In the genomic region with DNA sequence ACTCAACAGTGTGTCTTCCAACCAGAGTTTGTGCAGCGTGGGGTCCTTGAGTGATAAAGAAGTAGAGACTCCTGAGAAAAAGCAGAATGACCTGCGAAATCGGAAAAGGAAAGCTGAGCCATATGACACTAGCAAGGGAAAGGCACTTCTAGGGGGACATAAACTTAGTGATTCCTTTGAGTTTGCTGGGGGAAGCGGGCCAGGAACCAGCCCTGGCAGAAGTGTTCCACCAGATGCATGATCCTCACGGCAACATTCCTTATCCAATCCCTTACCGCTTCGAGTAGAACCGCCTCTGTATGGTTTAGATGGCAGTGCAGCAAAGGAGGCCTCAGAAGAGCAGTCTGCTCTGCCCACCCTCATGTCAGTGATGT, we compare ENCODE assay signal across 8 mouse cellular contexts. TPM values are rescaled to one million over a fixed set of nuclear protein-coding genes. Genes with fewer than 3 reads are reported as not detected.
DNase-seq lines count a peak whose midpoint lies in the region; ATAC-seq and TF ChIP-seq lines count a peak whose summit lies in the region.
"Not testable (repeated sequence)": the region's sequence is repeated elsewhere in the genome, so short reads cannot be mapped to it uniquely, and the experiment has no call there.

No protein-coding gene starts in this region.

- TF ChIP-seq CTCF in ES-Bruce4 (IDR thresholded peaks at IDR 0.05; ENCODE audit: low read depth, low read length); heart, adult 2 months (IDR thresholded peaks at IDR 0.05); kidney, postnatal 0 days (IDR thresholded peaks at IDR 0.05; ENCODE audit: low read depth); liver, embryonic 14.5 days (IDR thresholded peaks at IDR 0.05; ENCODE audit: low read depth); small intestine, adult 2 months (IDR thresholded peaks at IDR 0.05; ENCODE audit: extremely low read depth, insufficient read length, insufficient replicate concordance, low read depth, low read length): not testable (repeated sequence)

- not testable (repeated sequence) for TF ChIP-seq EP300 in ES-Bruce4 (IDR thresholded peaks at IDR 0.05; ENCODE audit: insufficient read depth, low read depth, low read length); heart, adult 2 months (IDR thresholded peaks at IDR 0.05; ENCODE audit: insufficient read depth, low read depth, low read length); liver, embryonic 14.5 days (IDR thresholded peaks at IDR 0.05; ENCODE audit: low read depth)

- not testable (repeated sequence) for ATAC-seq in embryonic facial prominence, embryonic 14.5 days (ENCODE audit: low read depth); hindbrain, embryonic 13.5 days (ENCODE audit: low FRiP score); kidney, postnatal 0 days (replicated peaks; ENCODE audit: low FRiP score, low read depth); liver, embryonic 14.5 days (ENCODE audit: insufficient read depth); midbrain, embryonic 12.5 days (ENCODE audit: low FRiP score, low read depth)

- H3K4me2 ChIP-seq in embryonic facial prominence, embryonic 14.5 days (ENCODE audit: low read depth, low read length), result peak overlapping the region; percentile 82
- H3K4me2 ChIP-seq in hindbrain, embryonic 13.5 days, result peak overlapping the region; percentile 86
- H3K4me2 ChIP-seq in kidney, postnatal 0 days (ENCODE audit: low read length), result peak overlapping the region; percentile 83
- H3K4me2 ChIP-seq in liver, embryonic 14.5 days (ENCODE audit: low read depth), result peak overlapping the region; percentile 77
- H3K4me2 ChIP-seq in midbrain, embryonic 12.5 days (replicated peaks), result peak overlapping the region; percentile 64

- TF ChIP-seq POLR2A in ES-Bruce4 (IDR thresholded peaks at IDR 0.05; ENCODE audit: insufficient read depth, low read length); heart, adult 2 months (IDR thresholded peaks at IDR 0.05; ENCODE audit: insufficient read depth, low read depth, low read length); small intestine, adult 2 months (IDR thresholded peaks at IDR 0.05; ENCODE audit: low read depth, low read length): not testable (repeated sequence)

- intact Hi-C loops in heart, adult 2 months (cut with DNase I), result not testable (repeated sequence)

- H3K27me3 ChIP-seq in ES-Bruce4 (ENCODE audit: control insufficient read depth, insufficient read depth, low read length, poor library complexity, severe bottlenecking); embryonic facial prominence, embryonic 14.5 days (replicated peaks; ENCODE audit: control insufficient read depth, insufficient read depth, low read length); heart, adult 2 months (ENCODE audit: control insufficient read depth, insufficient read depth, low read length); hindbrain, embryonic 13.5 days; kidney, postnatal 0 days (ENCODE audit: insufficient read depth, low read length); liver, embryonic 14.5 days (ENCODE audit: control insufficient read depth, insufficient read depth, low read length); midbrain, embryonic 12.5 days; small intestine, adult 2 months (ENCODE audit: control insufficient read depth, insufficient read depth, low read length): not testable (repeated sequence)

- not testable (repeated sequence) for H3K36me3 ChIP-seq in ES-Bruce4 (ENCODE audit: control insufficient read depth, insufficient read depth, low read length, poor library complexity, severe bottlenecking); embryonic facial prominence, embryonic 14.5 days (ENCODE audit: control insufficient read depth, insufficient read depth, low read length); heart, adult 2 months (ENCODE audit: control insufficient read depth, insufficient read depth, low read length); hindbrain, embryonic 13.5 days; kidney, postnatal 0 days (ENCODE audit: insufficient read depth, low read length); liver, embryonic 14.5 days (replicated peaks; ENCODE audit: control insufficient read depth, insufficient read depth, low read depth); midbrain, embryonic 12.5 days; small intestine, adult 2 months (ENCODE audit: control insufficient read depth, insufficient read depth, low read length)

- H3K79me2 ChIP-seq in heart, adult 2 months (replicated peaks; ENCODE audit: control insufficient read depth, insufficient read depth, low read length), result not testable (repeated sequence)

- H3K4me1 ChIP-seq in ES-Bruce4 (ENCODE audit: control insufficient read depth, insufficient read depth, low read length); embryonic facial prominence, embryonic 14.5 days (ENCODE audit: control insufficient read depth, insufficient read depth, low read length); heart, adult 2 months (ENCODE audit: control insufficient read depth, insufficient read depth, low read length); hindbrain, embryonic 13.5 days (replicated peaks); kidney, postnatal 0 days (replicated peaks; ENCODE audit: insufficient read depth, low read length); liver, embryonic 14.5 days (replicated peaks; ENCODE audit: control insufficient read depth in 2 of 2, insufficient read depth in 2 of 2, low read length in 1 of 2); midbrain, embryonic 12.5 days; small intestine, adult 2 months (ENCODE audit: control insufficient read depth, insufficient read depth, insufficient read length, low read length): not testable (repeated sequence)

- DNase-seq in embryonic facial prominence, embryonic 14.5 days (ENCODE audit: low spot score); liver, embryonic 14.5 days (ENCODE audit: low read depth in 3 of 3, low spot score in 3 of 3): not testable (repeated sequence)
- peak in 1 of 2 experiments; percentile 41 for DNase-seq in heart, adult 2 months
- DNase-seq in kidney, postnatal 0 days (ENCODE audit: low spot score), result peak; percentile 38

- H3K4me3 ChIP-seq in ES-Bruce4 (ENCODE audit: low read depth, low read length), result peak overlapping the region; percentile 85
- peak overlapping the region; percentile 52 for H3K4me3 ChIP-seq in embryonic facial prominence, embryonic 14.5 days (ENCODE audit: low read depth, low read length)
- peak overlapping the region; percentile 44 for H3K4me3 ChIP-seq in heart, adult 2 months
- peak overlapping the region; percentile 49 for H3K4me3 ChIP-seq in hindbrain, embryonic 13.5 days
- peak overlapping the region; percentile 52 for H3K4me3 ChIP-seq in kidney, postnatal 0 days (replicated peaks; ENCODE audit: low read depth, low read length)
- peak overlapping the region; percentile 52 to 68 for H3K4me3 ChIP-seq in liver, embryonic 14.5 days (ENCODE audit: insufficient read depth in 1 of 2, low read depth in 2 of 2, low read length in 2 of 2)
- peak overlapping the region; percentile 47 for H3K4me3 ChIP-seq in midbrain, embryonic 12.5 days
- H3K4me3 ChIP-seq in small intestine, adult 2 months (ENCODE audit: low read depth, low read length), result peak overlapping the region; percentile 60

- WGBS in embryonic facial prominence, embryonic 14.5 days, result 35% methylated on average over 8 of the region's 8 CpGs
- WGBS in heart, adult 2 months, result 26% methylated on average over 8 of the region's 8 CpGs
- WGBS in hindbrain, embryonic 13.5 days, result 50% methylated on average over 8 of the region's 8 CpGs
- whole genome bisulfite sequencing in kidney, postnatal 0 days, result 39% methylated on average over 8 of the region's 8 CpGs
- 38% methylated on average over 8 of the region's 8 CpGs for WGBS in liver, embryonic 14.5 days (ENCODE audit: insufficient replicate concordance)
- WGBS in midbrain, embryonic 12.5 days, result 39% methylated on average over 8 of the region's 8 CpGs
- 52% methylated on average over 8 of the region's 8 CpGs for WGBS in small intestine, adult 2 months

- H3K9ac ChIP-seq in ES-Bruce4 (ENCODE audit: low read depth, poor library complexity, severe bottlenecking), result peak overlapping the region; percentile 96
- H3K9ac ChIP-seq in embryonic facial prominence, embryonic 14.5 days (ENCODE audit: low read depth, low read length), result peak overlapping the region; percentile 86
- H3K9ac ChIP-seq in heart, adult 2 months (ENCODE audit: low read depth, low read length), result peak overlapping the region; percentile 99
- H3K9ac ChIP-seq in hindbrain, embryonic 13.5 days, result peak overlapping the region; percentile 85
- peak overlapping the region; percentile 89 for H3K9ac ChIP-seq in kidney, postnatal 0 days (ENCODE audit: low read depth, low read length)
- peak overlapping the region; percentile 81 for H3K9ac ChIP-seq in liver, embryonic 14.5 days (replicated peaks)
- H3K9ac ChIP-seq in midbrain, embryonic 12.5 days (replicated peaks), result peak overlapping the region; percentile 67

- not testable (repeated sequence) for H3K9me3 ChIP-seq in ES-Bruce4 (replicated peaks; ENCODE audit: control insufficient read depth, insufficient read depth, low read length, poor library complexity, severe bottlenecking); embryonic facial prominence, embryonic 14.5 days (ENCODE audit: control insufficient read depth, low read length); hindbrain, embryonic 13.5 days; kidney, postnatal 0 days (replicated peaks; ENCODE audit: low read length); liver, embryonic 14.5 days (ENCODE audit: control insufficient read depth, low read length); midbrain, embryonic 12.5 days

- H3K27ac ChIP-seq in ES-Bruce4 (ENCODE audit: insufficient read depth, low read length), result peak overlapping the region; percentile 32; the same call in 1 of the 2 replicates
- 0 out of 2 replicates have a peak overlapping the region, but pooled peaks have one; percentile 71 for H3K27ac ChIP-seq in embryonic facial prominence, embryonic 14.5 days (replicated peaks; ENCODE audit: low read depth, low read length)
- peak overlapping the region; percentile 77 for H3K27ac ChIP-seq in heart, adult 2 months
- H3K27ac ChIP-seq in hindbrain, embryonic 13.5 days; liver, embryonic 14.5 days; small intestine, adult 2 months (ENCODE audit: insufficient read depth, low read depth, low read length): not testable (repeated sequence)
- peak overlapping the region; percentile 82; the same call in 1 of the 2 replicates for H3K27ac ChIP-seq in kidney, postnatal 0 days
- peak overlapping the region; percentile 60 for H3K27ac ChIP-seq in midbrain, embryonic 12.5 days (replicated peaks)

RNA-seq across cellular contexts. Expression of a gene that starts 48.7 kb away (rescaled TPM):
- 24.5 and 26.4 TPM in 2 replicates for polyA plus RNA-seq in ES-Bruce4 (2011; ENCODE audit: insufficient read depth, insufficient read length, low read depth, missing spikeins)
- 4.2 and 5.8 TPM in 2 replicates for polyA plus RNA-seq in embryonic facial prominence, embryonic 14.5 days (2014; fragmentation: Nextera tagmentation; extraction: Ambion mirVana)
- total RNA-seq in heart, adult 2 months (2021), result 1 to 10 TPM; 9.0 to 9.4 TPM
- polyA plus RNA-seq in heart, adult 2 months (2012; rRNA removed), result 0.20 and 3.6 TPM in 2 replicates
- 3.4 and 4.8 TPM in 2 replicates for polyA plus RNA-seq in hindbrain, embryonic 13.5 days (2015; fragmentation: Nextera tagmentation; extraction: Ambion mirVana)
- 4.9 and 5.1 TPM in 2 replicates for polyA plus RNA-seq in kidney, postnatal 0 days (2015; fragmentation: Nextera tagmentation; extraction: Ambion mirVana)
- polyA plus RNA-seq in liver, embryonic 14.5 days (2012; rRNA removed), result 0.54 and 1.3 TPM in 2 replicates
- 1.6 and 2.0 TPM in 2 replicates for polyA plus RNA-seq in liver, embryonic 14.5 days (2014; fragmentation: Nextera tagmentation; extraction: Ambion mirVana)
- 9.6 and 9.7 TPM in 2 replicates for polyA plus RNA-seq in midbrain, embryonic 12.5 days (2016; fragmentation: Nextera tagmentation; extraction: Ambion mirVana)
- polyA plus RNA-seq in small intestine, adult 2 months (2012; rRNA removed), result not detected in 2 replicates
